Mouse (Mus musculus) stomach, postnatal 0 days (tissue): Measurements from ENCODE around the gene Zbtb37. TPM values are rescaled to one million over a fixed set of nuclear protein-coding genes. Genes with fewer than 3 reads are reported as not detected.

Source experiments
- ATAC-seq: fragments of 200-750 bp; cut with Nextera tagmentation; 2 replicates; pipeline ENCODE4 v1.8.0; 2017; ENCODE audit not compliant: low FRiP score, low TSS enrichment
- DNase-seq: peaks from one replicate; pipeline ENCODE4 v3.0.0-alpha.2; 2016; ENCODE audit warnings: low spot score
- H3K27ac ChIP-seq: fragments of 300-500 bp; sonication (generic); replicated peaks from 2 replicates; pipeline ENCODE4 v1.5.1; 2014; ENCODE audit warnings: mild to moderate bottlenecking, control low read depth
- H3K27me3 ChIP-seq: fragments of 300-500 bp; sonication (generic); 2 replicates; pipeline ENCODE4 v1.6.1; 2014; ENCODE audit warnings: low read length; ENCODE audit not compliant: control insufficient read depth, insufficient read depth
- H3K36me3 ChIP-seq: fragments of 300-500 bp; sonication (generic); 2 replicates; pipeline ENCODE4 v1.6.1; 2014; ENCODE audit warnings: low read length, mixed read lengths; ENCODE audit not compliant: control insufficient read depth, insufficient read depth
- H3K4me1 ChIP-seq: fragments of 300-500 bp; sonication (generic); replicated peaks from 2 replicates; pipeline ENCODE4 v1.6.1; 2014; ENCODE audit warnings: antibody characterized with exemption; ENCODE audit not compliant: control insufficient read depth, insufficient read depth
- H3K4me2 ChIP-seq: fragments of 300-500 bp; sonication (generic); replicated peaks from 2 replicates; pipeline ENCODE4 v1.6.1; 2014; ENCODE audit warnings: low read depth, mild to moderate bottlenecking, control low read depth, moderate library complexity
- H3K4me3 ChIP-seq: fragments of 300-500 bp; sonication (generic); 2 replicates; pipeline ENCODE4 v1.5.1; 2014; ENCODE audit warnings: low read depth, low read length, control low read depth
- H3K9ac ChIP-seq: fragments of 300-500 bp; sonication (generic); 2 replicates; pipeline ENCODE4 v1.6.1; 2014; ENCODE audit warnings: mild to moderate bottlenecking, low read length, control low read depth, mixed read lengths
- H3K9me3 ChIP-seq: fragments of 300-500 bp; sonication (generic); 2 replicates; pipeline ENCODE4 v1.6.1; 2016; ENCODE audit warnings: low read length; ENCODE audit not compliant: control insufficient read depth
- CTCF ChIP-seq: IDR thresholded peaks from 2 replicates; pipeline ENCODE4 v1.5.1; 2016; ENCODE audit warnings: antibody characterized with exemption, low read depth, mild to moderate bottlenecking, moderate library complexity
- EP300 ChIP-seq: optimal IDR thresholded peaks from 2 replicates; pipeline ENCODE3; 2016; ENCODE audit warnings: antibody characterized with exemption
- WGBS: fragments of 180-500 bp; shearing (Covaris S2); extraction: QIAGEN DNeasy Blood & Tissue Kit; methylation state at CpG from one replicate; pipeline ENCODE4 v1.1.7; 2014; 5-methylcytosine and 5-hydroxymethylcytosine counted together
- polyA plus RNA-seq: library from polyadenylated mRNA; unstranded; fragments of >200 nt; fragmentation: Nextera tagmentation; extraction: Ambion mirVana; gene quantifications from 2 replicates; pipeline ENCODE4 v1.2.1, GENCODE M21; 2015

Zbtb37 gene
- polyA plus RNA-seq, 1 experiment from 2014 or later, result 2.8 TPM

GRCm38 (mm10) chr1:161036411-161036841 is 1.8 kb upstream of the Zbtb37 start:
- Histone ChIP-seq H3K27me3 (no peaks in the 10 kb centered on the region), H3K36me3 (peaks cover 15% of the 10 kb centered on the region), H3K4me2 (peak overlapping the region; percentile 70), H3K4me3 (peak overlapping the region; percentile 84), H3K4me1 (no peaks in the 10 kb centered on the region; the same call in 1 of the 2 replicates), H3K9ac (peak overlapping the region; percentile 88), H3K27ac (peak overlapping the region; percentile 96), H3K9me3 (no peaks in the 10 kb centered on the region)
- 1% methylated on average over 5 of the region's 5 CpGs for WGBS
- TF ChIP-seq EP300 (no peak), CTCF (no peak)
- peak; percentile 24 for DNase-seq
- ATAC-seq, result no peak

- H3K4me2 ChIP-seq, result peak overlapping the region; percentile 70
- no peaks in the 10 kb centered on the region; the same call in 1 of the 2 replicates for H3K4me1 ChIP-seq
- peak overlapping the region; percentile 88 for H3K9ac ChIP-seq
- peaks cover 16% of the 10 kb centered on the region for H3K36me3 ChIP-seq
- H3K27me3 ChIP-seq, result no peaks in the 10 kb centered on the region
- WGBS, result 2% methylated on average over 6 of the region's 6 CpGs
- H3K4me3 ChIP-seq, result peak overlapping the region; percentile 84
- ATAC-seq (no peak), DNase-seq (no peak)
- TF ChIP-seq EP300, result no peak
- no peak for TF ChIP-seq CTCF
- peak overlapping the region; percentile 96 for H3K27ac ChIP-seq
- no peaks in the 10 kb centered on the region for H3K9me3 ChIP-seq
Observed at GRCm38 (mm10) chr1:161035786-161036404, 1.2 kb upstream of the Zbtb37 start.

GRCm38 (mm10) chr1:161035281-161035785 is 684 bp upstream of the Zbtb37 start:
- peak overlapping the region; percentile 70 for H3K4me2 ChIP-seq
- peaks cover 16% of the 10 kb centered on the region for H3K36me3 ChIP-seq
- H3K4me3 ChIP-seq, result peak overlapping the region; percentile 84
- H3K9me3 ChIP-seq, result no peaks in the 10 kb centered on the region
- DNase-seq, result peak; percentile 66
- peak overlapping the region; percentile 96 for H3K27ac ChIP-seq
- no peaks in the 10 kb centered on the region; the same call in 1 of the 2 replicates for H3K4me1 ChIP-seq
- peak; percentile 50 for ATAC-seq
- TF ChIP-seq EP300 (no peak), CTCF (no peak)
- H3K9ac ChIP-seq, result peak overlapping the region; percentile 88
- 1% methylated on average over 14 of the region's 14 CpGs for WGBS
- no peaks in the 10 kb centered on the region for H3K27me3 ChIP-seq

GRCm38 (mm10) chr1:161033856-161034434 is 704 bp downstream of the Zbtb37 start:
- H3K36me3 ChIP-seq, result peaks cover 11% of the 10 kb centered on the region
- peak overlapping the region; percentile 88 for H3K9ac ChIP-seq
- H3K4me1 ChIP-seq, result no peaks in the 10 kb centered on the region; the same call in 1 of the 2 replicates
- no peaks in the 10 kb centered on the region for H3K27me3 ChIP-seq
- ATAC-seq (peak; percentile 22; the same call in 1 of the 2 replicates), DNase-seq (no peak)
- H3K4me3 ChIP-seq, result peak overlapping the region; percentile 84
- TF ChIP-seq EP300 (no peak), CTCF (no peak)
- no peaks in the 10 kb centered on the region for H3K9me3 ChIP-seq
- 1% methylated on average over 21 of the region's 21 CpGs for WGBS
- peak overlapping the region; percentile 58 for H3K4me2 ChIP-seq
- peak overlapping the region; percentile 96 for H3K27ac ChIP-seq

GRCm38 (mm10) chr1:161032345-161032744 is 2.3 kb downstream of the Zbtb37 start:
- Histone ChIP-seq H3K4me1 (no peaks in the 10 kb centered on the region; the same call in 1 of the 2 replicates), H3K27me3 (no peaks in the 10 kb centered on the region), H3K36me3 (peaks cover 8% of the 10 kb centered on the region), H3K9me3 (no peaks in the 10 kb centered on the region), H3K9ac (no peak overlapping the region), H3K27ac (no peak overlapping the region), H3K4me3 (no peak overlapping the region), H3K4me2 (no peak overlapping the region)
- no peak for ATAC-seq
- no peak for DNase-seq
- no peak for TF ChIP-seq EP300
- no peak for TF ChIP-seq CTCF
- WGBS, result 91% methylated on average over 7 of the region's 7 CpGs

GRCm38 (mm10) chr1:161031881-161032280 is 2.8 kb downstream of the Zbtb37 start:
- DNase-seq (no peak), ATAC-seq (no peak)
- H3K27me3 ChIP-seq, result no peaks in the 10 kb centered on the region
- H3K4me3 ChIP-seq, result no peak overlapping the region
- H3K27ac ChIP-seq, result no peak overlapping the region
- H3K36me3 ChIP-seq, result peaks cover 8% of the 10 kb centered on the region
- H3K4me2 ChIP-seq, result no peak overlapping the region
- 90% methylated on average over 9 of the region's 9 CpGs for WGBS
- TF ChIP-seq EP300 (no peak), CTCF (no peak)
- no peaks in the 10 kb centered on the region for H3K9me3 ChIP-seq
- H3K9ac ChIP-seq, result no peak overlapping the region
- no peaks in the 10 kb centered on the region; the same call in 1 of the 2 replicates for H3K4me1 ChIP-seq
